Mouse (Mus musculus): ENCODE data around the gene Cmss1.

Cmss1 gene

DNA sequence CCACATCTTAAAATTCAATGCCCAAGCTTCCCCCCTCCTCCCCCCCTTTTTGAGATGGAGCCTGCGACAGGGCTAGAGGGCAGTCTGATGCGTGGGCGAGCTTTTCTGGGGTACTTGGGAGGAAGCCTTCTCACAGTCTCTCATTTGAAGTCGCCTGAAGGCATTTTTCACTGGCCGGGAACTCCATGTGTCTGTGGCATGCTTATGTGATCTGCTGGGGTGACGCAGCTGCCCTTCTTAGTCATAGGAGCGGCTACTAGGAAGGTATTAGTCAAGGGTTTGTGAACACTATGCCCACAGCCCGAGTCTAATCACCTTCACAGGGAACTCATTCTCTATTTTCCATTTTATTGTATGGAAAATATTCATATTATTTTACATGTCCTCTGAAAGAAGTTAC, 325.2 kb downstream of the Cmss1 start:
- no peak for DNase-seq

DNA sequence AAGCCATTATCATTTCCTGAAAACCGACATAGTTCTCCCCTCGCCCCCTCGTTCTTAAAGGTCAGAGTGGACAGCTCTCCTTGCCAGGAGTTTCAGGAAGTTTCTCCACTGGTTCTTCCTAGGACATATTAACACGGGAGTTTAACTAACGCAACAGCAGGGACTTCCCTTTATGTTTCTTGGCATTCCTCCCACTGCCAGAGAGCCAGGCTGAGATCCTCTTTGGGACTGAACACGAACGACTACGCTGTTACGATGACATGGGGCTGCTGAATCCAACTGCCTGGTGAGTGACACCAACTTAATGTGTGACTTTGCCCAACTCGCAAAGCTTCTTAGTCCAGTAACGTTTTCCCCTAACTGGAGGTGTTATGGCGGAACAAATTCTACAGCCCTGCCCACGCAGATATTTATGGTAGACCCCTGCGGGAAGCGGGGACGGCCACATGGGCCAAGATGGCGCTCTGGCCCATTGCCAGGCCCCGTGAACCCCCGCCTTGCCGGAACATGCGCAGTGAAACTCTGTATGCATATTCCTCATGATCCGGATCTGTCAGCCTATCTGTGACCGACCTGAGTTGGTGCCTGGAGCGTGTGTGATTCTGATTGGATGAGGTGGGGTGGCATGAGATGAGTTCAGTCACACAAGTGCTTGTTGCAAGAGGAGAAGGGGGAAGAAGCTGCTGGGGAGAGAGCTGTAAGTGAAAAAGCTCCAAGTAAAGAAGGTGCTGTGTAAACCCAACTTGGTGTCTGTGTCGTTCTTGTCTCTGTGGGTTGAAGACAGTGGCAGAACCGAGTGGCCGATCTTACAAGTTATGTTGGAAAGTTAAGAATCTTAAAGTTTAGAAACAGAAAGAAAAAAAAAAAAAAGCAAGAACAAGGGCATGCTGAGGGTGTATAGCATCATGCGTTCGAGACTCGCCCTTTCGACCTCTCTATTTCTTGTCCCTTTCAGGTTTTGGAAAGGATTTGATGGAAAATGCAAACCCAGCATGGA, 326.1 kb downstream of the Cmss1 start:
- no peak for DNase-seq

DNA sequence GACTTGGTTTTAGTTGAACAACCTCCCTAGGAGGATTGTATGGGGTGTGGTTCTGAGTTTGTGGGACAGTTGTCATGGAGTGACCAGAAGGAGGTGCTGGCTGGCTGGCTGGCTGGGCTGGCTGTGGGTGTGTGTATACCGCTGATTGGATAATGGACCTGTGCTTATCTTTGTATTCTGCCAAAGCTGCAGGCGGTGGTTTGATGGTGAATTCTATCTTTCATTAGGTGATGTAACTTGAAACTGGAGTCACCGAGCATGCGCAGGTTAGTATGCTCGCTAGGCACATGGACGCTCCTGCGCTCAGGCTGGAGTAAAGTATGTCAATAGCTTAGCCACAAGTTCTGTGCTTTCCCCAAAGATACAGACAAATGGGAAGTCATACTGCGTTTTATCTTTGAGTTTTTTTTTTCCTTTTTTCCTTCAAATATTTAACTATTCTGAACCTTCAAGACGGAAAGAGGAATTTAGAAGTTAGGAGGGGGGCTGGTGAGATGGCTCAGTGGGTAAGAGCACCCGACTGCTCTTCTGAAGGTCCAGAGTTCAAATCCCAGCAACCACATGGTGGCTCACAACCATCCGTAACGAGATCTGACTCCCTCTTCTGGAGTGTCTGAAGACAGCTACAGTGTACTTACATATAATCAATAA, 327.6 kb downstream of the Cmss1 start:
- DNase-seq, result no peak

DNA sequence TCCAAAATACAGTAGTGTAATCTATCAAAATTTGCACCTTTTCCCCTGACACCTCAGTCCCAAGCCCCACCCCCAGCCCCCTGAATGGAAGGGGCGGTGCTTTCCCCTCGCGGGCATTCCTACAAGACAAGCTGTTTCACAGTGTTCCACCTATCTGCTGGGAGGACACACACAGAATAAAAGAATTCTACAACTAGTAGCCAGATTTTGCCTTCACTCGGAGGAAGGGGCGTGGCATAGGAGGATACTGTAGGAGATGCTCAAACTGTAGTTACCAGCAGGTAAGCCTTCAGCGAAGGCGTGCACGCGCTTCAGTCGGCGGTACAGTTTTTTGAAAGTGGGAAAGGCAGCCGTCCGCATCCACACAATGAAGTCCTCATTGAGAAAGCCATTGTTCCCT, 336.9 kb downstream of the Cmss1 start:
- DNase-seq, result no peak

DNA sequence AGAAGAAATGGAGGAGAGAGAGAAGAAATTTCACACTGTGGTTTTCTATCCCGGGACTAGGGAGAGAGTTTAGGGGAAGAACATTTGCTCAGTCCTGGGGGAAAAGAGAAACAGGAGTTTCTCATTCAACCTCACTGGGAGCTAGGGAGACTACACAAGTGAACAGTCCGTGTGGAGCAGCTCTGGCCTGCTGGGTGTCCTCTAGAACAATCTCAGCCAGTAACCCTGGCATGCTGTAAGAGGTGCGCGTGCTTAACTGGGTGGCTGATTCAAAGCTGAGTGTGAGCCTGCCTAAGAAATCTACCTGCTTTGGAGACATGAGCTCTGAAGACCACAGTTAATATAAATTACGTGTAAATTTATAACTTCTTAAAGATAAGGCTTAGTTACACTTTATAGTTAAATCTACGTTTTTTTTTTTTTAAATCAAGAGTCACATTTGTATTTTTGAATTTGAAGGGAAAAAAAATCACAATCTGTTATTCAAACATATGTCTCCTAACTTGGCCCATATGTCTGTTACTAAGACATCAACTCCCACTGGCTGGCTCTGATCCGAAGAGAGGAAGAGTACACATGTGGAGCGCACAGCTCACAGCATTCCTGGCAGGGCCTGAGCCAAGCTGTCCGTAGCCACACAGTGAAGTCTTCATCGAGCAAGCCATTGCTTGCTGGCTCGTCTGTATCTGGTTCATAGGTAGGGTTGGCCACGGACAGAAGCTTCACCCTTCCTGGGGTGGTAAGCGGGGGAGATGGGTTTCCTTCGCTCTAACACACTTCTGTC, 338.4 kb downstream of the Cmss1 start:
- no peak for DNase-seq

DNA sequence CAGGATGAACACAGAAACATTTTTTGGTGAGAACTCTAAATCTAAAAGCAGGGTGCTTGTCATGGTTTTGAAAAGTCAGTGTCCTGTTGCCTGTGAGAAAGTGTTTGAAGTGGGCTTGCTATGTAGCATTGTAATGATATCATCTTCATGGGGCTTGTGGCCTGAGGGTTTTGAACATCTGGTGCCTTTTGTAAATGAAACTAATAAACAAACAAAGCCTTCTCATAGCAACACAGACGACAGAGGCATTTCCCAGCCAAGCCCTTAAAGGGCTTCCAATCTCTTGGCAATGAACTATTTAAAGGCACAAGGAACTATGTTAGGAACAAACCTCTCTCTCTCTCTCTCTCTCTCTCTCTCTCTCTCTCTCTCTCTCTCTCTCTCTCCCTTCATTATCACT, 339.6 kb downstream of the Cmss1 start:
- DNase-seq, result no peak

DNA sequence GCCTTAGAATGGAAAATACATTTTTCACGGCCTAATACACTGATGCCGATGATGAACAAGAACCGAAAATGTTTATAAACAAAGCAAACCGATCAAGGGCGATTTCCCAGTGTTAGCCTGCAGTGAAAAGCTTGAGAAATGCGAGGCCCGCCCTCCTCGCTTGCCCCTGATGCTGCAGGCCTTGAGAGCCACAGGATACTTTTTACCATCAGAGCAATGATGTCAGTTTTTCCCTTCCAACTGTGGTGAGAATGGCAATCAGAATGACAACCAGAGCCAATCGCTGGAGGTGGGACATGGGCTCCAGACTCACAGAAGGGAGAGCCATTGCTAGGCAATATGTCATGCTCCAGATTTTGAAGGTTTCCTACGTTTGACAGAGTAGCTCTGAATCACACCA, 346.5 kb downstream of the Cmss1 start:
- DNase-seq, result no peak

DNA sequence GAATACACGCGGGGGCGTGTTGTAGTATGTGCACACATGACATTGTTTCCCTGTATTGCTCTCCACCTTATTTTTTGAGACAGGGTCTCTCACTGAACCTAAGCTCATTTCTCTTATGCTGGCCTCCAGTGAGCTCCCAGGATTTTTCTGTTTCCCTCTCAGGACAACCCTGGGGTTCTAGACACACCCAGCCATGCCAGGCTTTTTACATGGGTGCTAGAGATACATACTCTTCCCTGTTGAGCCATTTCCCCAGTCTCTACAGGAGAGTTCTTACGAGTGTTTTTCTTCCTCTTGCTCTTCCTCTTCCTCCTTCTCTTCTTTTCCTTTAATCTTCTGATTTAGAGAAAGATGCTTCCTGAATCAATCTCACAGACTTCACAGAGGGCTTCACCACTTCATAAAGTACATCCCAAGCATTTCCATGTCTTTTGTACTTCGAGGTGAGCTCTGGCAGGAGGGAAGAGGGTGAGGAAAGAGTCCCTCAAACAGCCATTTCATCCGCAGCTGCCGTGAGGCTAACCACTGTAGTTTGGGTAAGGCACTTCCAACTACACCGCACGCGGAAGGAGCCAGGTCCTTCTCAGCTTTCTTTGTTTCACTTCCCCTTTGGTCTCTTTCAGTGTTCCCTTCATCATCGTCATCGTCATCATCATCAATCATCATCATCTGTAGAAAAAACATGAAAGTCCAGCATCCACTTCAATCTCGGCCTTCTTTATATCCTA, 347.1 kb downstream of the Cmss1 start:
- no peak for DNase-seq

Measured in liver (tissue).